Mouse (Mus musculus): ENCODE data around the gene Simc1.
"Not testable (repeated sequence)": the region's sequence is repeated elsewhere in the genome, so short reads cannot be mapped to it uniquely, and the experiment has no call there.

Simc1 gene

DNA sequence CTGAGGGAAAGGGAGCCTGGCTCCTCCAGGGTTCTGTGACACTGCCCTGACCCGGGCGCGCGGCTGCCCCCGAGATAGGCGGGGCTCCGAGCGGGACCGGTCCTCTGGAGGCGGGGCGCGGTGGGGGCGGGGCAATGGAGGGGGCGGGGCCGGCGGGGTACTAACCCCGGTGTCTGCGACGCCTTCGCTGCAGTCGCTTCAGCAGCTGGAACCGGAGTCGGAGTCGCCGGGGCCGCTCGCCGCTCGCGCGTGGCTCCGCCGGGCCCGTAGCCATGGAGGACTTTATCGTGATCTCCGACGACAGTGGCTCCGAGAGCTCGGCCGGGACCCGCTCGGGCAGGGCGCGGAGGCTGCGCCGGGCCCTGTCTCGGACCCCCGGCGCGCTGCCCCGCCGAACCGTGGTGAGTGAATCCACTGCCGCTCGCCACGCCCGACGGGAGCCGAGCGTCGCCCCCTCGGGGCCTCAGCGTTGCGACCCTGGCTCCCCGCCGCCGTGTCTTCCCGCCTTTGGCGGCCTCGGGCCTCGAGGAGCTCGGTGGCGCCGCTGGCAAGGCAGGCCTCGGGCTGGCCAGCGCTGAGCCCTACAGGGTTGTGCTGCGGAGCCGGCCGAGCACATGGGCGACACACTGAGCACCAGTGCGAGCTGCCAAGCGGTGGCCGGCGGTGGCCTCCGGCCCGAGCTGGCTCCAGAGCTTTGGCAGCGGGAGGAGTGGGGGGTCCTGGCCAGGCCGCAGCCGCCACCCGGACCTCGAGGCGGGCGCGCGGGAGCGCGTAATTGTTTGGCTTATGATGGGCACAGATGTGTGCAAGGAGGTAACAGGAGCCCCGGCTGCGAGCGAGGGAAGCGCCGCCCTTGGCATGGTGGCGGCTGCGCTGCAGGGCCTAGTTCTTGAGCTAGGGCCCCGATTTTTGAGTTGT is at the start of gene Simc1:
TSS of gene Simc1 (plus strand) at position 176 of the 918 bp plus-strand sequence.
- peak; percentile 75 to 81 for DNase-seq

DNA sequence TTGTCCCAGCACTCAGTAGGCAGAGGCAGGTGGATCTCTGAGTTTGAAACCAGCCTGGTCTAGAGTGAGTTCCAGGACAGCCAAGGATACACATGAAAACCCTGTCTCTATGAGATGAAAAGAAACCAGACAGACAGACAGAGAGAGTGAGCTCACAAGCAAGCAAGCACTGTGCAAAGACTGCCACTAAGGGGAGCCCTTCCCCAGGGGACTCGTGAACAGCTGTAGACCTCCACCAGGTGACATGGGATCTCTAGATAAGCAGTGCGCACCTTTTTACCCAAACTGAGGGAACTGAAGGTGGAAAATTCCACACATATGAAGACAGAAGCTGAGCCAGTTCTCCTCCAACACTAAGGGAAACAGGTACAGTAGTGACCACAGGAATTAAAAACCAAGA is 46.5 kb upstream of the Simc1 start:
- peak; percentile 19 to 38 for DNase-seq

DNA sequence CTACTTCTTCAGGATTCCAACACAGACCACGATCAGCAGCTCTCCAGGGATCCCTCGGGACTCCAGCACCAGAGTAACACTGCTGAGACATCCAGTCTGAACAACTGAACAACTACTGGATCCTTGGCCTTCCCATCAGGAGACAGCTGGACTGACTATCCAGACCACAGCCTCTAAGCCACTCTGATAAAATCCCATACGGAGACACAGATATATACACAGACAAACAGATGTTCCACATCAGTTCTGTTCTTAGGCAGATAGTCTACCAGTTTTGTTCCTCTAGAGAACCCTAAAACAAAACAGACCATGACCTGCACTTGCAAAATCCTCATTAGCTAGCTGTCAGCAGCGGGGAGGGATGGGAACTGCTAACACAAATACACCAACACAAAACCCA is 44.3 kb upstream of the Simc1 start:
- DNase-seq: no peak

DNA sequence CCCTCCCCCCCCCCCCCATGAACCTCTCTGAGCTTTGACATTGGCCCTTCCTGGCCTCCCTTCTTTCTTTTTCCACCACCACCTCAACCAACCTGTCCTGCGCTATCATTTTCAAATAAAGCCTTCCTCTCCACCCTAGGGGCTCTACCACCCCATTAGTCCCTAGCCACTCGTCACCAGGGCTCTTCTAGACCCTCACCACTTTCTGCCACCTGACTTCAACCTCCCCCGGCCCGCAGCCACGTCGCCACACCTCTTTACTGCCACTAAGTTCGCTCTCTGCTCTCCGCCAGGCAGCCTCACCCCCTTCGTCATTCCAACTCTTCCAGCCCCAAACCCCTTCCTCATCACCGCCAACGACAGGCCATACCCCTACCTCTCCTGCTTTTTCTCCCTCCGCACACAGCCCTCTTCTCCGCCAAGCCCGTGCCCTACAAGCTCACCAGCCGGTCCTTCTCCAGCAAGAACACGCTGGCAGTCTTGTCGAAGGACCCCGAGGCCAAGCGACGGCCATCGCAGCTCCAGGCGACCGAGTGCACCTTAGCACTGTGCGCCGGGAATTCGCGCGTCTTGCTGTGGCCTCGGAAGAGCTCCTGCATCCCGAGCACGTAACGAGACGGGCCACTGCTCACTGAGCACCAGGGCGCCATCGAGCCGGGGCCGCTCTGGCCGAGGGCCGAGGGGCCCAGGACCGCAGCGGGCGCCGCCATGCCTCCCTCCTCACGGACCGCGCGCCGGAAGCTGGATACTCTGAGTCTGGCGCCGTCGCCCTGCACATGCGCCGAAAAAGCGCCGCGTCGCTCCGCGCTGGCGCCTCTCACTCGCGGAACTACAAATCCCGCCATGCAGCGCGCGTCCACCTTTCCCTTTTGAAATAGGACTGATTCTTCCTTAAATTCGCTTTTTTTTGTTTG is 35.2 kb upstream of the Simc1 start, which contains the start of gene Thoc3:
TSS of gene Thoc3 (minus strand) at position 752 of the 914 bp plus-strand sequence.
- DNase-seq: peak; percentile 87 to 88

DNA sequence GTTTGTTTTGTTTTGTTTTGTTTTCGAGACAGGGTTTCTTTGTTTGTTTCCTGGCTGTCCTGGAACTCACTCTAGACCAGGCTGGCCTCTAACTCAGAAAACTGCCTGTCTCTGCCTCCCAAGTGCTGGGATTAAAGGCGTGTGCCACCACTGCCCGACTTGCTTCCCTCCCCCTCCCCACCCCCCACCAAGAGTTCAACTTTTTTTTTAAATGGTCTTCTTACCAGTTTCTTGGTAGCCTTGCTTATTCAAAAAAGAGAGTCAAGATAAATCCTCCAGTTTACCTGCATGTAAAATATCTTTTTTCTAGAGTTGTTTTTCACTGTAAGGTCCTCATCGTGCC is 34.6 kb upstream of the Simc1 start:
- no peak for DNase-seq

DNA sequence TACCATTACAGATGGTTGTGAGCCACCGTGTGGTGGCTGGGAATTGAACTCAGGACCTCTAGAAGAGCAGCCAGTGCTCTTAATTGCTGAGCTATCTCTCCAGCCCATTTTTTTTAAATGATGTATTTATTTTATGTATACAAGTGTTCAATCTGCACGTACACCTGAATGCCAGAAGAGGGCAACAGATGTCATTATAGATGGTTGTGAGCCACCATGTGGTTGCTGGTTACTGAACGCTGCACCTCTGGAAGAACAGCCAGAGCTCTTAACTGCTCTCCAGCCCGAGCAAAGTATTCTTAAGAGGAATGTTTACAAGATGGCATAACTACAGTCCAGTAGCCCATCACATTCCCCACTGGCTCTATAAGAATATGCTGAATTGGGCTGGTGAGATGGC is 31.6 kb upstream of the Simc1 start:
- DNase-seq: no peak

DNA sequence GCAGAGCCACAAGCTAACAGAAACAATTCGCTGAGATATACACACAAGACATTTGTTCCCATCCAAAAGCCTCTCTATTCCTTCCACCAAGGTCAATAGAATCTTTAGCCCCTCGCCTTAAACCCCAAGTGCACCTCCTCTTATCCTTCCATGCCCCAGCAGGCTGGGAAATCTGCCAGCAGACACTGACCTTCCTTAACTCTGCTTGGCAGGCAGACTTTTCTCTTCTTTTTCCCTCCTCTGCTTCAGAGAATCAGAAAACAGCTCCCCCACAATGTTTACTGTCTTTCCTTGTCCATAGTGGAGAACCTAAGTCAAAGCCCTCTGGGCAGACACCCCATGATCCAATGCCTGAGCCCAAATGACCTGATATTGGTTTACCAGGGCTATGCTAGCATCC is 28.6 kb upstream of the Simc1 start:
- no peak for DNase-seq

DNA sequence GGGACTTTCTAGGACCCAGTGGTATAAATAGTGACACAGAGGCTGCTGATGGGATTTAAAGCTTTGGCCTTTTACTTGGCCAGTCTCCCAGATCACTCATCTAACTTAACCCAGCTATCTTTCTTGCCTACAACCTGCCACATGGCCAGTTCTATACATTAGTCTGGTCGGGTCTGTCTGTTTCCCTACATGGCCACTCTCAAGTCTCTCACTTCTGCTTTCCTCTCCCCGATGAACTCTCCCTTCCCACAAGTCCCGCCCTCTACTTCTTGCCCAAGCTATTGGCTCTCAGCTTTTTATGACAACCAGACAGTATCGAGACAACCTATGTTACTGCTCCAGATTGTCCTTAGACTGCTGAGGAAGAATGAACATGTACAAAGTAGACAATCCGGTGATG is 27.9 kb upstream of the Simc1 start:
- DNase-seq: no peak

DNA sequence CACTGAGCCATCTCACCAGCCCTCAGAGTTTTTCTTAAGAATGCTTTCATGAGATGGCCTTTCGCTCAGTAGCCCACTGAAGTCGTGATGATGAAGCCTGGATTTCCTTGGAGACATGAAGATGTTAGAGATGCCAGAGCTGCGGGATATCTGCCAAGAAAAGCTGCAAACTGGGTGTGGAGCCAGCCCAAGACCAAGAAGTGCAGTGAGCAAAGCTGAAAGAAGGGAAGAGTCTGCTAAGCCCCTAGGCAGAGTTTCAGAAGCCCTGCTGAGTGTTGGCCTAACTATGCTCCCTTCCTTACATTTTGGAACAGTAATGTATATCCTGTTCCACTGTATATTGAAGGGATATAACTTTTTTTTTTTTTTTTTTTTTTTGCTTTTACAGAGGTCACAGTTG is 24.3 kb upstream of the Simc1 start:
- no peak for DNase-seq

DNA sequence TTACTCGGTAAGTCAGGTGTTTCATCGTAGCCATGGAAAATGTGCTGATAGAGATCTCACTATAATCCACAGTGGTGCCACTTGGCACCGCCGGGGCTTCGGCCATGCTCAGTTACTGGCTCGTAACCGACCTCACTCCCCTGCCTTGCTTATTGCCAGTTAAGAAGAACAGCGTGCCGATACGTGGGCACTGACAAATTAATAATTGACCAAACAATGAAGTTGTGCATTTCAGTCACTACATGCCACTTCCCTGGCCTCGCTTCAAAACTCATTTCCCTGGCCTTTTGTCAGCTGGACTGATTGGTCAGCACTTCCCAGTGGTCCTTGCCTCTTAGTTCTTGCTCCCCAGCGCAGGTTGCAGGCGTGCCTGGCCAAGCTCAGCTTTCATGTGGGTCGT is 22.1 kb upstream of the Simc1 start:
- DNase-seq: no peak

DNA sequence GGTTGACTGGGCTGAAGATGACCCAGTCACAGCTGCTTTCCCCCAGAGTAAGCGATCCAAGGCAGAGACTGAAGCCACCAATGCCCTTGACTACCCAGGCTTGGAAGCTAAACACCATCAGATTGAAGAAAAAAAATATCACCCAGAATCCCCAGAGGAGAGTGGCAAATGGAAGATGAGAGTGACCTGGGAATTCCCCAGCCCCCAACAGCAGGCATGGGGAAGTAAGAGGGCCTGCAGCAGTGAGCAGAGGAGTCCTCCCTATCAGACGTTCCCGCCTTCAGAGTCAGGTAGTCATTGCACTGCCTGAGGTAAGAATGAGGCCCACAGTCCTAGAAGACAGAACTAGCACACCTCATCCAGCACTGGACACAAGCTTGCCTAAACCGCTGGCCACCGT is 13.2 kb upstream of the Simc1 start:
- DNase-seq: no peak

DNA sequence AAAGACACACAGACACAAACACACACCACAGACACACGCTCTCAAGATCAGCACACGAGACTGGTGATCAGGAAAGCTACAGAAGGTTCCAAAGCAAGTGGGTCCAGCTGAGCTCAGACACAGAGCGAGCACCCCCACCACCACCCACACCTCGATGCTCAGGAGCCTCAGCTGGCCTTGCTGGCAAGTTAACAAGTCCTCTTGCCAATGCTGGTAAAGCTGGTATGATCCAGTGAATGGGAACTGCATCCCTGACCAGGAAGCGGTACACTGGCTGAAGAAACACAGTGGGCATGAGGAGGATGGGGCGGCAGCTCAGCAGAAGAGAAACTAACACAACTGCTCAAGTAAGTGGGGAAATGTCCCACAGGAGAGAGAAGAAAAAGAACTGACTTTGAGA is 12.2 kb upstream of the Simc1 start:
- no peak for DNase-seq

DNA sequence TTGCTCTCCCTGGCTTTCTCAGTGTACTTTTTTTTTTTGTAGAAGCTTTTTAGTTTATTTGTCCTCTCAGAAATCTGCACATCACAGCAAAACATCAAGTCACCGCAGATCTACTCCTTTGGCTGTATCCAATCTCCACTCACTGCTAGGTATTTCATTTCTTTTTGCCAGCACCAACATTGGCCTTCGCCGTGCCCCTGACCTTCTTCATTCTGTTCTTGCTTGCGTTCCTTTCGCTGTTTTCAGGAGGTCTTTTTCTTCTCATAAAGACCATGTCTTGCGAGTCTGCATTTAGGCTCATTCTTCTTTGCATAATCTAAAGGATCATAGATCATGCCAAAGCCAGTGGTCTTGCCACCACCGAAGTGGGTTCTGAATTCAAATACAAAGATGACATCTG is 4.0 kb upstream of the Simc1 start:
- not testable (repeated sequence) for DNase-seq

DNA sequence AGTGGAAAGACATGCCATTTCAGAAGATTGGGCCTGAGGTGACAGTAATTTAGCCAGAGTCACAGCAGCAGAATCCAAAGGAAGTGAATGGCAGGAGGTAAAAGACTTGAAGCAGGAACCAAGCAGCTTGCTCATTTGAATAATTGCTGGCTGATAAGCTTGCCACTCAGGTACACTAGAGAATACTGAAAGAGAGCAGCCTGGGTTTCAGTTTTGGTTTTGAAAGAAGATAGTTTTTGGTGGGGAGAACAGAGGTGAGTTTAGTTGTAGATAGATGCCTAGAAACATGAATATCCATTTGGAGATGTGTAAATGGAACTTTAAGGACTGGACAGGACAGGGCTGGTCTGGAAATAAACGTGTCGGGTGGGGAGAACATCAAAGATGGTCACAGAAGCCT is 2.2 kb upstream of the Simc1 start:
- no peak for DNase-seq

DNA sequence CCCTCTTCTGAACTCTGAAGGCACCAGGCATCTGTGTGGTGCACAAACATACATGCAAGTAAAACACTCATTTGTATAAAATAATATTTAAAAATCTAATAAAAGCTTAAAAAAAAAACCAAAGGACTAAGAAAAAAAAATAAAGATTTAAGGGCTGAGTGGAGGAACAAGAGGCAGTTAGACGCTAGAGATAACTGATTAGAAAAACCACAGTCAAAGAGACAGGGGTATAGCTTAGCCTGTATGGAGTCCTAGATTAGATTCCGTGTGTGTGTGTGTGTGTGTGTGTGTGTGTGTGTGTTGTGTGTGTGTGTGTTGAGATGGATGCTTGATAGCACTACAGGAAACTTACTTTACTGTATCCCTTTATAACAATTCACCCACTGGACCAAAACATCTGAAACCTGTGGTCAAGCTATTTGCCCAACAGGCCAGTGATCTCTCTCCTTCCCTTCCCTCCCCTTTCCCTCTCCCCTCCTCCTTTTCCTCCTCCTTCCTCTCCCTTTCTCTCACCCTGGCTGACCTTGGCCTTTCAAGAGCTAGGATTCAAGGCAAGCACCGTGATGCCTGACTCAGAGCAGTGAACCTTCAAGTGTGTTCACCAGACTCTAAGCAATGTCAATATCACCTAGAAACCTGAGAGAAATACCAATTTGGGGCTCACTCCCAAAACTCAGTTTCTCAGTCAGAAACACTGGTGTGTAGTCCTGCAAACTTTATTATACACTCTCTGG is 1.5 kb upstream of the Simc1 start:
- DNase-seq: no peak

DNA sequence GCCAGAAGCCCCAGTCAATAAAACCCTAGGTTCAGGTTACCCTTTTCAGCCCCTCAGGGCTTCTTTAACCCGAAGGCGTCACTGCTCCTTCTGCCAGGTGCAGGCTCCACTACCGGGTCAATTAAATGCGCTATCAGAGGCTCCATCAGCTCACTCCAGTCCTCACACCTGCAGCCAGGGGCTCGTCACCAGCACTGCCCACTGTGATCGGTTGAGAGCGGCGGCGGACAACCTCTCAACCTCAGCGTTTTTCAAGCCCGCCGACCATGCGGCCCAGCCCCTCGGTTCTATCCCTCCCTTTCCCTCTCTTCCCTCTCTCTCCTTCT is 338 bp upstream of the Simc1 start:
- no peak for DNase-seq

DNA sequence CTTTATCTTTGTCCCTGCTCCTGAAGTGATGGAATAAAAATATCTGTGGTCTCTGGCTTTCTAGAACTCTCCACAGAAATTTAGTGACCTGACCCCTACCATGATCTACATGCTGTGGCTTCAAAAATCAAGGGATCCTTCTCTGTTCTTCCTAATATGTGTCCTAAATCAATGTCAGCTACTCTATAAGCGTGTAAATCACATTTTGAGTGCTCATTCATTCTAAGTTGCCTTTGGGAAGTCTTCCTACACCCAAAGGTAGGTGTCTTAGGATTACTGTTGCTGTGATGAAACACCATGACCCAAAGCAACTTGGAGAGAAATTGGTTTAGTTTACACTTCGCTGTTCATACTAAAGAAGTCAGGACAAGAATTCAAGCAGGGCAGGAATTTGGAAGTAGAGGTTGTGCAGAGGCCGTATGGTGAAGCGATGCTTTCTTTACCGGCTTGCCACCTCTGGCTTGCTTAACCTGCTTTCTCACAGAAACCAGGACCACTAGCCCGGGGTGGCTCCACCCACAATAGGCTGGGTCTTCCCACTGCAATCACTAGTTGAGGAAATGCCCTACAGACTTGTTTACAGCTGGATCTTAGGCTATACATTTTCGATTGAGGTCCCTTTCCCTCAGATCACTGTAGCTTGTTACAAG is 1.2 kb downstream of the Simc1 start:
- peak; percentile 12 to 27 for DNase-seq

DNA sequence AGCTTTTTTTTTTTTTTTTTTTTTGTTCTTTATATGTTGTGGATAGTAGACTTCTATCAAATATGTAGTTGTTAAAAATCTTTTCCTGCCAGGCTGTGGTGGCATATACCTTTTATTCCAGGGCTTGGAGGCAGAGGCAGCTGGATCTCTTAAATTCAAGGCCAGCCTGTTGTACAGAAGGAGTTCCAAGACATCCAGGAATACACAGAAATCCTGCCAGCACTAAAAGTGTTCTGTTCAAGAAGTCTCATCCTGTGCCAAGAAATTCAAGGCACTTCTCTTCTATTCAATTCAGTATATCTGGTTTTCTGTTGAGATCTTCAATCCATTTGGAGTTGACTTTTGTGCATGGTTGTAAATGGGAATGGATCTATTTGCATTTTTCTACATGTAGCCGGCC is 2.3 kb downstream of the Simc1 start:
- DNase-seq: no peak

DNA sequence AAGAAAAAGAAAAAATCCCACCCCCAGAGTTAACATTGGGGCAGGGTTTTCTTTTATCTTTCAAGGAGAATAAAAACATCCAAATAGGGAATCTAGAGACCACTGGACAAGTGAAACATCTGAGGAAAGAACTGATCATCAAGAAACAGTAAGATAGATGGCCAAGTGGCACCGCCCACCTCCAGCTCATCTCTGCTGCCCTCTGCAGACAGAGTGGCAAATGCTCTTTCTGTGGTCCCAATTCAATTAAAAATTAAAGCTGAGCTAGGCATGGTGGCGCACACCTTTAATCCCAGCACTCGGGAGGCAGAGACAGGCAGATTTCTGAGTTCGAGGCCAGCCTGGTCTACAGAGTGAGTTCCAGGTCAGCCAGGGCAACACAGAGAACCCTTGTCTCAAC is 16.6 kb downstream of the Simc1 start:
- peak; percentile 28 to 45 for DNase-seq

DNA sequence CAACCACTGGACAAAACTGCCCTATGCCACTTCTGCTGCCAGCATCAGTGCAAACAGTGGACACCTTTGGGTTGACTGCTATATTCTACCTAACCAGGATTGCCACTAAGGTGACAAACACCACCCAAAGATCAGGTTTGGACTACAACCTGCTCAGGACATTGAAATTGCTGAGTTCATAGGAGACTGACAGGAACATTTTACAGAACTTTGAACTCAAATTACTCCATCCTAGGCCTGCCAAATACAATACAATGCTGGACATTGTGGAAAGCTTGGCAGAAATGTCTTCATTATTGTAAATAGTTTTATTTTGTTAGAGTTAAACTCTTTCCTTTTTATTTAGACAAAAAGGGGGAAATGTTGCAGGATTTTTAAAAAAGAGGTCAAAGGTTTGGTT is 17.6 kb downstream of the Simc1 start:
- no peak for DNase-seq

DNA sequence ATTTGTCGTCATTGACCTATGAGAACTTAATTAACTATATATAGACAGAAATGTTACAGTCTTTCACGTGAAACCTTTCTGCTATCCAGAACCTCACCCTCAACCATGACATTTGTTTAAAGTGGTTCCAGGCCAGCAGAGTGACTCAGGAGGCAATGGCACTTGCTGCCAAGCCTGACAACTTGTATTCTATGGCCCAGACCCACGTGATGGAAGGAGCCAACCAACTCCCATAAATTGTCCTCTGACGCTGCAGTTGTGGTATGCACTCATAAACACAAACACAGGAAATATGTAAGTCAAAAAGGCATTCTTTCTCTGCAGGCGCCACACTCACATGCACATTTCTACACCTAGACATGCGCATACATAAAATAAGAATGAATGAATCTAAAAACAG is 23.6 kb downstream of the Simc1 start:
- DNase-seq: no peak

DNA sequence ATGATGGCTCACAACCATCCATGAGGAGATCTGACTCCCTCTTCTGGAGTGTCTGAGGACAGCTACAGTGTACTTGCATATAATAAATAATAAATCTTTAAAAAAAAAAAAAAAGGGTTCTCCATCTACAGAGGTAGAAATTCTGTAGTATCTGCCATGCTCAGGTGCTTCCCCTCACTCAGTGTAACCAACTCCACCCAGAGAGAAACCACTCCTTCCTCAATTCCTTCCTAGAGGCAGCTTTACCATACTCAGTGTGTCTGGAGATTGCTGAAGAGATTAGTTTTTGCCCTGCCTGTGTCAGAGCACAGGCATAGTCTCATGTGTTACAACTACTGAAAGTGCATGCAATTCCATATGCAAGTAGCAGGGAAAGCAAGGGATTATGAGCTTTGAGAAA is 28.6 kb downstream of the Simc1 start:
- DNase-seq: no peak

DNA sequence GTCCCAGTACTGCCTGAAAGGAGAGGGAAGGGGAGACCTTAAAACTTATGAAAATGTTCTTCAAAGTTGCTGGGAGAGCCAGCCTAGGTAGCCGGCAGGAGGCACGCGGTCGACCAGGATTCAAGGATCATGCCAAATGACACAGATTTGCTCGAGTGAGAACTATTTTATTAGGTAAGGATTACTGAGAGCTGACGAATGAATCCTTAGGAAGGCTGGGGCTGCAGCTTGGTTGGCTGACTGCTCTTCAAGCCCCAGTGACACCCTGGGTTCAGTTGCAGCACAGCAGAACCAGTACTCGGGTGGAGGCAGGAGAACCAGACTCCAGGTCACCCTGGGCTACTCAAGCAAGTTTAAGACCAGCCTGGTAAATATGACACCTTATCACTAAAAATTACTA is 44.5 kb downstream of the Simc1 start:
- no peak for DNase-seq

Measured in thymus, postnatal 36 days (tissue).